Mouse (Mus musculus) adrenal gland, postnatal 4 days (tissue): ENCODE measurements around the gene Meioc. TPM values are rescaled to one million over a fixed set of nuclear protein-coding genes. Genes with fewer than 3 reads are reported as not detected.
"Not testable (repeated sequence)": the region's sequence is repeated elsewhere in the genome, so short reads cannot be mapped to it uniquely, and the experiment has no call there.

Experiments used
- DNase-seq, 2 experiments: peaks; one replicate each; pipeline ENCODE4 v3.0.0; 2021 to 2022; ENCODE audit warnings: low spot score in 2 of 2, mixed read lengths in 2 of 2
- microRNA-seq: library from miRNA; unstranded; fragments of <30 nt; microRNA quantifications from one replicate; pipeline ENCODE4 v1.2.0, GENCODE M21; 2021
- total RNA-seq, 2 experiments: library from RNA; stranded (reverse); gene quantifications; 2 replicates each; pipeline ENCODE4 v1.2.3; 2021

Gene Meioc
- total RNA-seq, 2 experiments from 2014 or later, result 0.11 TPM; not detected in 1

DNA sequence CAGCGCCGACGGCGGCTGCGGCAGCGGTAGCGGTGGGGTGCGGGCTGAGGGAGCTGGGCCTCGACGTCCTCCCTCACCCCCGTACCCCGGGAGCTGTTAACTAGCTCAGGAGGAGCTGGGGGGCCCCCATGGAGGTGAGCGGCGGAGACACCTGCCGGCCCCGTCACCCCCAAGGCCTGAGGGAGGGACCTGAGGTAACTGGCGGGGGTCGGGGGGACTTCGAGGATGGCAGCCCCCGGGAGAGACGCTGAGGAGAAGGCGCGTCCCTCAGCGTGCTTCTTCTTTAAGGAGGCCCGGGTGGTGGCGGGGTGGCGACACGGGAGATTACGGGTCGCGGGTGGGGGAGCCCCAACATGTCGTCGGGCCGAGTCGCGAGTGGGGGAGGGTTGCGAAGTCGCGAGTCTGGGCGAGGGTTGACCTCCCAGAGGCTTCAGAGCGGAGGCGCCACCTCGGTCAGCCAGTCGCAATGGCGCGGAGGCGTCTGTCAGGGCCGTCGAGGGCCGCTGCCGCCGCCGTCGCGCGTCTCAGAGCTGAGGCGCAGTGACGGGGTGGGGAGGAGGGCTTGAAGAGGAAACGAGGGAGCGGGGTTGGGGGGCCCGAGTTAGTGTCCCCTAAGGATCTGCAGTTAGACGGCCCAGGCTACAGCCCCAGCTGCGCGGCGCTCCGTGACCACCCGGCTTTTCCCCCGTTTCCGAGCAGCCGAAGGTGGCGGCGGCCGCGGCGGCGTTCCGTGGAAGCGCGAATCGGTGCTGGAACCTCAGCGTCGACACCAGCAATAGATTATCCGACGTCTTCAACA, 2.3 kb downstream of the Meioc start:
- DNase-seq, result no peak

- DNase-seq, result peak; percentile 38 to 50
Measured at GRCm38 (mm10) chr11:102690162-102690561, 26.6 kb downstream of the Meioc start.

DNA sequence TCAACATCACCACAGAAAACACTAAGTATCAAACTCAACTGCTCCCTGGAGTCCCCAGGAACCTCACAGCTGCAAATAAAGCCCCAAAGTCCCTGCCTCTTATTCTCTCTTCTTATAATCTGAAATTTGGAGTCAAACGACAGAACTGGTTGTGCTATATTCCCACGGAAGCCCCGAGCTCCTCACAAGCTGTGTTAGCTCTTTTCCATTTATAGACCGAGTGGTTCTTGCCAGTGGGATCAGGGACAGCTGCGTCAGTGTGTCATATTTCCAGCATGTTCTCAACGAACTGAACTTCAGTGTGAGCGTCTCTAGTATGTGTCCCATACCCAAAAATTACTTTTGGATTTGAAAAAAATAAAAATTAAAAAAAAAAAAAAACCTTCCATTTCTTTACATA, 31.8 kb downstream of the Meioc start:
- no peak for DNase-seq

GRCm38 (mm10) chr11:102697338-102698017, 34.0 kb downstream of the Meioc start, which contains the start of gene Ccdc43:
TSS of gene Ccdc43 (minus strand) at chr11:102697782.
- peak; percentile 82 to 86 for DNase-seq

- DNase-seq, result no peak
Measured at GRCm38 (mm10) chr11:102698018-102698476, 34.5 kb downstream of the Meioc start.

DNA sequence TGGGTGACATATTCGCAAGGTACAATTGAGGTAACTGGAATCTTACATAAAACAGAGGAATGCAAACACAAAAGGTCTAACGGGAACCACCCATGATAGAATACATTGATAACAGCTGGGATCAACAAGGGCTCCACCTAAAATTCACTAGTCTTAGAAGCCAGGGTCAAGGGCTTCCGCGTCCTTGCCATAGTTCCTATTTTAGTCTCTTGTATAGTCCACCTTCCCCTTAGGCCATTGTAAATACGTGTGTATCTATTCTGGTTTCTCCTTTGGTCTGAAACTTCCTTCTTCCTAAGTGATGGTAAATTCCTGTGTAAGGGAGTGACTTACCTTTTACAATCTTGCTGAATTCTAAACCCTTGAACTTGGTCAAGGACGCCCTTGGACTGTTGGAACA, 38.7 kb downstream of the Meioc start:
- DNase-seq, result not testable (repeated sequence)

DNA sequence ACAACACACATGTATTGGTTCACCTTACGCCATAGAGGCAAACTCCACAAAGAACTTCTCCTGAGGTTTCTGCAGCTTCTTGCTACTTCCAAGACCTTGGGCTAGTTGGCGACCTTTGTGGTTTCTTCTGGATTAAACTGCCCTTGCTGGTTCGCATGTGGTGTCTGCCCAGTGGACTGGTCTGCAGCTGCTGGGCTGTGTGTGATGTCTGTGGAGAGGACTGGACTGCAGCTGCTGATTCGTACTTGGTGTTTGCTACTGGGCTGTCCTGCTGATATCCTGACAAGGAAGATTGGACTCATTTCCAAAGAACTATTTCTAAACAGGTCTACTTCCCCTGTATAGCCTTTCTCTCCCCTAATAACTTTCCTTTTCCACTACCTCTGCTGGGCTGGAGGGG, 48.9 kb downstream of the Meioc start:
- DNase-seq, result no peak

DNA sequence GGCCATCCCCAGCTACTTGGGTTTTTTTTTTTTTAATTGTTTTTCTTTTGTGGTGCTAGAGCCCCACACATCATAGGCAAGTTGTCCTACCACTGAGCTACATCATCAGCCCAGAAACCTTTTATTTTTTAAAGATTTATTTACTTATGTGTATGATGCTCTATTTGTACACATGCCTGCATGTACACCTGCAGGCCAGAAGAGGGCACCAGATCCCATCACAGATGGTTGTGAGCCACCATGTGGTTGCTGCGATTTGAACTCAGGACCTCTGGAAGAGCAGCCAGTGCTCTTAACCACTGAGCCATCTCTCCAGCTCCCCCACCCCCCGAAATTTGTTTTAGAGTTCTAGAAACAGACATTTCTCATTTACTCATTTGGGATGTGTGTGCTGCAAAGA, 51.1 kb downstream of the Meioc start:
- DNase-seq, result not testable (repeated sequence)

GRCm38 (mm10) chr11:102716135-102716534, 52.6 kb downstream of the Meioc start:
- DNase-seq, result no peak

GRCm38 (mm10) chr11:102725574-102725973, 62.1 kb downstream of the Meioc start:
- DNase-seq, result no peak

DNA sequence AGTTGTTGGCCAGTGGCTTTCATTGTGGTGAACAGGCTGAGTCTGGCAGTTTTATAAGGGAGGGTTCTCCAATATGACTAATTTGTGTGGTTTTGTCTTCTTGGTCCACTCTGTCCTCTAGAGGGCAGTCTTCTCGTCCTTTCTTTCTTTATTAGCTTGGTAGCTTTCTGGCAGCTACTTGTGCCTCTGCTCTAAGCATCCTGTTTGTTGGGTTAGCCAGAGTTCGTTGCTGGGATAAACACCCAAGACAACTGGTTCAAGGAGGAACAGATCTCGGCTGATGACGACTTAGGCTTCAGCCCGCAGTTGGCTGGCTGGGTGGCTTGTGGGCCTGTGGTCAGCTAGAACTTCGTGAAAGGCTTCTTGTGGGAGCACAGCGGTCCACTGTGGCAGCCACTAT, 65.1 kb downstream of the Meioc start:
- no peak for DNase-seq

DNA sequence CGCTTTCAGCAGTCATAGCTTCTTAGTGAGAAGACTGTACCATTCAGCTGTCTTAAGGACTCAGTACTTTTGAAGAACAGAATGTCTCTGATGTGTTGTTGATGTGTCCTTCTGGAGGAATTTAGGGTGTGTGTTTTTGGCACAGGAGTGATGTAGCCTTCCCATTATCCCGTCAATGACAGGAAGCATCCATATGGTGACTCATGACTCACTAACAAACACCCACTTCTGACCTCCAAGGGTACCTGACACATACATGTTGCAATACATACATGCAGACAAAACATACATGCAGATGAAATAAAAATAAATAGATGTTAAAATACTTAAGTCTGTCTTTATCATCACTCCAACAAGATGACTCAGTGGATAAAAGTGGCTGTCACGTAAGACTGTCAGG, 66.3 kb downstream of the Meioc start:
- no peak for DNase-seq

GRCm38 (mm10) chr11:102731366-102731765, 67.8 kb downstream of the Meioc start:
- no peak for DNase-seq

Small RNA genes lying within 50 kb of the gene (microRNA-seq; reads per million reads assigned to microRNA genes)
- not detected for gene Gm22920

Other genes with a start within 250 kb of the Meioc start
- gene Grn, start 233.4 kb upstream of the Meioc start, total RNA-seq, result 100 to 1,000 TPM; 170 to 175 TPM
- 10 to 100 TPM; 22.5 to 22.9 TPM for gene Fam171a2, start 216.0 kb upstream of the Meioc start, total RNA-seq
- gene Itga2b, start 193.6 kb upstream of the Meioc start, total RNA-seq, result 1 to 10 TPM; 6.1 to 8.4 TPM
- gene Gpatch8, start 107.3 kb upstream of the Meioc start, total RNA-seq, result 10 to 100 TPM; 41.5 to 45.8 TPM
- 1 to 10 TPM; 1.4 to 1.9 TPM for gene Gm11627, start 84.3 kb upstream of the Meioc start, total RNA-seq
- gene Fzd2, start 59.3 kb upstream of the Meioc start, total RNA-seq, result 10 to 100 TPM; 11.9 to 16.3 TPM
- 10 to 100 TPM; 24.2 to 31.2 TPM for gene Ccdc43, start 34.1 kb downstream of the Meioc start, total RNA-seq
- gene Adam11, start 97.7 kb downstream of the Meioc start, total RNA-seq, result 10 to 100 TPM; 17.4 to 17.6 TPM
- 10 to 100 TPM; 39.6 to 40.2 TPM for gene Gjc1, start 156.0 kb downstream of the Meioc start, total RNA-seq
- 1 to 10 TPM in 1 of 2 experiments, under 1 TPM in 1; 0.87 to 1.2 TPM for gene Higd1b, start 172.1 kb downstream of the Meioc start, total RNA-seq
- 100 to 1,000 TPM; 116 to 119 TPM for gene Eftud2, start 217.3 kb downstream of the Meioc start, total RNA-seq
- gene Ccdc103, start 217.5 kb downstream of the Meioc start, total RNA-seq, result 1 to 10 TPM in 1 of 2 experiments, under 1 TPM in 1; 0.82 to 1.0 TPM
- gene Fam187a, start 221.5 kb downstream of the Meioc start, total RNA-seq, result not detected
- 1 to 10 TPM; 1.1 to 1.3 TPM for gene Gfap, start 237.2 kb downstream of the Meioc start, total RNA-seq